Mouse (Mus musculus): ENCODE measurements at regions not wholly inside any gene's neighbourhood (a gene's known extent, or its start where the extent isn't known, plus 50 kb on each side); places are given as distances from the start of the nearest gene placed in this dataset.

GRCm38 (mm10) chr10:8667244-8667643, 148.6 kb upstream of the Ust start:
- peak; percentile 9 for DNase-seq (ENCODE audit: low read depth, low spot score)

GRCm38 (mm10) chr10:8658934-8659294, 140.3 kb upstream of the Ust start:
- no peak for DNase-seq (ENCODE audit: low read depth, low spot score)

- DNase-seq (ENCODE audit: low read depth, low spot score): no peak
Measured at GRCm38 (mm10) chr10:8658024-8658933, 139.7 kb upstream of the Ust start.

- no peak for DNase-seq (ENCODE audit: low read depth, low spot score)
Measured at GRCm38 (mm10) chr10:8657176-8658023, 138.8 kb upstream of the Ust start.

DNA sequence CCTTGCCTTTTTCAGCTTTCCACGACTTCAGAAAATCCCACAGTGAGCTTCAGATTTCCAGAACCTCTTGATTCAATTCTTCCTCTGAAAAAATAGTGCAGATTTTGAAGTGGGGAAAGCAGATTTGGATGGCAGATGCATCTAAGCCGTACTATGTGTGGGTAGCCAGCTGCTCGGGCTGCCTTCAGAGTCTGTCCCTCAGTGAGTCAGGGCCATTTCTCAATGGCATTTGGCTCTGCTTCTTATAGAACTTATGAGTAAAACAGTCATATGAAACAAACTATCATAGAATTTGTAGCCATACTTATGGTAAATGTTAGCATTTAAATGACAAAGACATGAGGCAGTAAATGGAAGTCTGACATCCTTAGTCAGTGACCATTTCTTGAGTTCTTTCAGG, 135.0 kb upstream of the Ust start:
- no peak for DNase-seq (ENCODE audit: low read depth, low spot score)

DNA sequence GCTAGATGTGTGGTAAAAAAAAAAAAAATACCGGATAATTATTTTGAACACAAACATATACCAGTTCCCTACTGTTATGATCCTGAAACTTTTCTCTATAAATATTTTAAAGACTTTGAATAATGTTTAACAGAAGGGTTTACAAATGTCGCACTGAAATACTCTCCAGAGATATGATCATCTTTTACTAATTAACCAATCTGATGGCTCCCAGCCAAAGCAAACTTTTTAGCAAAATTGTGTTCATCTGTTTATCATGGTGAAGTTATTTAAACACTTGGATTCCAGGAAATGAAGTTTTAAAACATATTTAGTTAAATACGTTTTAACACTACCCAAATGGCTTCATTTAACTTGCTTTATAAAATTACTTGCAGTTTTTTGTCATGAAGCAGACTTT, 123.6 kb upstream of the Ust start:
- DNase-seq (ENCODE audit: low read depth, low spot score): no peak

GRCm38 (mm10) chr10:8624229-8624911, 105.7 kb upstream of the Ust start:
- no peak for DNase-seq (ENCODE audit: low read depth, low spot score)

GRCm38 (mm10) chr10:8618676-8619075, 100.1 kb upstream of the Ust start:
- DNase-seq (ENCODE audit: low read depth, low spot score): no peak

GRCm38 (mm10) chr10:8615452-8616025, 96.9 kb upstream of the Ust start:
- no peak for DNase-seq (ENCODE audit: low read depth, low spot score)

- DNase-seq (ENCODE audit: low read depth, low spot score): no peak
Measured at GRCm38 (mm10) chr10:8589871-8590533, 71.4 kb upstream of the Ust start.

DNA sequence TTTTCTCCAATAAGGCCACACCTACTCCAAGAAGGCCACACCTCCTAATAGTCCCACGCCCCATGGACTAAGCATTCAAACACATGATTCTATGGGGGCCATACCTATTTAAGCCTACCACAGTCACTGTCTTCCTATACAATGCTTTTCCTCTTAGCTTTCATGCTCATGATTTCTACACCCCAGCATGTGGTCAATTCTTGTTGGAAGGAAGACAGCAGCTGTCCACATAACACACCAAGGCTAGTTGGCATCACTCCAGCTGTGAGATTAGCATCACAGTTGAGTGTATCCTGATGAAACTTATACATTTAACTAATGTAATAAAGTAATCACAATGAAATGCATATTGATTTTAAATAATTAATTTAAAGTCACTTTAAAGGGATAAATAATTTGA, 70.5 kb upstream of the Ust start:
- DNase-seq (ENCODE audit: low read depth, low spot score): no peak

- DNase-seq (ENCODE audit: low read depth, low spot score): no peak
Measured at GRCm38 (mm10) chr10:8584389-8584908, 65.8 kb upstream of the Ust start.

GRCm38 (mm10) chr10:8583552-8584388, 65.1 kb upstream of the Ust start:
- DNase-seq (ENCODE audit: low read depth, low spot score): no peak

DNA sequence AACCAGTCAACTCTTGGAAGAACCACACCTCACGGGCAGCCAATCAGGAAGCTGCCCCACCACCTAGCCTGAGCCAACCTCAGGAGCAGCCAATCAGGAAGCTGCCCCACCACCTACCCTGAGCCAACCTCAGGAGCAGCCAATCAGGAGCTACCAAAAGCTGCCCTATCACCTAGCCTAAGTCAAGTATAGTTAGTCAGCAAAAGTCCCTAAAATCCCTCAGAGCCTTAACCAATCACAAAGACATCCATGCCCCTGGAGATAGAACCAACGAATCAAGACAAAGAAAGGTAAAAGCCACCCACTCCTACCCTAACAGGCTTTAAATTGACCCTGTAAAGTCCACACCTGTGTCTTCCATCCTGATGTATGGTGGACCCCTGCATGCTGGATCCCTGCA, 61.7 kb upstream of the Ust start:
- no peak for DNase-seq (ENCODE audit: low read depth, low spot score)

DNA sequence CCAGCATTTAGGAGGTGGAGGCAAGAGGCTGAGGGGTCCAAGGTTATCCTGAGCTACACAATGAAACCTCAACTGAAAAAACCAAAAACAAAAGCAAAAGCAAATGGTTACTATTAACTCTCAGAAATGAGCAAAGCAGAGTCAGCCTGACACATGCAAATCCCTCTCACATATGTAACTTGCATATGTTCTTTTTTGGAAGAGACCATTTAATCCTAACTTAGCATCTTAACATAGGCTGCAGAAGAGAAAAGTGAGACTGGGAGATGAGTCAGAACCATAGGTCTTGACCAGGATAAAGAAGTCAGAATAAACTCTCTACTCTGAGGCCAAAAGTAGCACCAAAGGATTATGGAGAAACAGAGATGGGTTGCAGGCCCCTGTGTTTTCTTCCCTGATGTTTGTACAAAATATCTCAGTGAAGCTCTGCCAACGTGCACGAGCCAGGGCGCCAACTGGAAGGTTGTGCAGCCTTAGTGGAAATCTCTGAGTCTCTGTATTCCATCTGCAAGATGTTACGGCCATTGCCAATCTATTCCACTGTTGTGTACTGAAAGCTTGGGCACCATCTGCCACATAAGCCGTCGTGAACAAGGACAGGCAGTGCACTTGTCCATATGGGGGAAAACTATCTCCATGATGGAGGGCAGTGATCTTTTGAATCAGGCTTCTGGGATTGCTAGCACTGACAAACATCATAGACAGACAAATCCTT, 59.2 kb upstream of the Ust start:
- no peak for DNase-seq (ENCODE audit: low read depth, low spot score)

Measured in mesoderm, embryonic 11.5 days (tissue).